Mouse (Mus musculus): Measurements from ENCODE around the gene Ppil4.

The Ppil4 gene

GRCm38 (mm10) chr10:7861259-7861936 lies 68.7 kb downstream of the Ppil4 start:
- 77% methylated on average over 14 of the region's 14 CpGs for WGBS

GRCm38 (mm10) chr10:7861937-7862657 lies 69.4 kb downstream of the Ppil4 start:
- WGBS = 93% methylated on average over 25 of the region's 25 CpGs

GRCm38 (mm10) chr10:7863411-7863810 lies 70.7 kb downstream of the Ppil4 start:
- 91% methylated on average over 6 of the region's 6 CpGs for WGBS

- 77% methylated on average over 6 of the region's 6 CpGs for WGBS
These were observed 71.5 kb downstream of the Ppil4 start for GRCm38 (mm10) chr10:7864184-7864583.

GRCm38 (mm10) chr10:7864806-7865205 lies 72.1 kb downstream of the Ppil4 start:
- WGBS = 74% methylated on average over 3 of the region's 3 CpGs

GRCm38 (mm10) chr10:7866762-7867665 lies 74.3 kb downstream of the Ppil4 start:
- WGBS = 22% methylated on average over 50 of the region's 50 CpGs

GRCm38 (mm10) chr10:7867666-7868030 lies 75.0 kb downstream of the Ppil4 start:
- WGBS = 31% methylated on average over 21 of the region's 21 CpGs

- 60% methylated on average over 8 of the region's 8 CpGs for WGBS
These were observed 77.1 kb downstream of the Ppil4 start for GRCm38 (mm10) chr10:7869746-7870145.

GRCm38 (mm10) chr10:7870571-7871315 lies 78.1 kb downstream of the Ppil4 start:
- 44% methylated on average over 11 of the region's 11 CpGs for WGBS

- 93% methylated on average over 5 of the region's 5 CpGs for WGBS
These were observed 78.8 kb downstream of the Ppil4 start for GRCm38 (mm10) chr10:7871381-7872020.
